Mouse (Mus musculus) embryo, embryonic 9.5 days (tissue): ENCODE data around the gene Plbd1.

ENCODE experiments used
- DNase-seq: peaks from one replicate; pipeline ENCODE4 v3.0.0-alpha.2; 2017; ENCODE audit errors: extremely low spot score

Gene Plbd1

DNA sequence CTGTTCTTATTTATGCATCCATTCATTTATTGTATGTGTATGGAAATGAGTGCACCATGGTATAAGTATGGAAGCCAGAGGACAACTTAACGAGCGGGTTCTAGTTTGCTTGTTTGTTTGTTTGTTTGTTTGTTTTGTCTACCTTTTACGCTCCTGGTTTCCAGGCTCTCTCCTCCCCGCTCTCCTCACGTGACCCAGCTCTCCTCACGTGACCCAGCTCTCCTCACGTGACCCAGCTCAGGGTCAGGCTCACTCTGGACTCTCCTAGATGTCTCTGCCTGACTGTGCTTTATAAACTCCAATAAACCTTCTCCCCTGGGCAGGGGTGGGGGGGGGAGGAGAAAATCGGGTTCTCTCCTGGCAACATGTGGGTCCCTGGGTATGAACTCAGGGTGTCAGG lies 11.1 kb downstream of the Plbd1 start:
- DNase-seq: no peak

DNA sequence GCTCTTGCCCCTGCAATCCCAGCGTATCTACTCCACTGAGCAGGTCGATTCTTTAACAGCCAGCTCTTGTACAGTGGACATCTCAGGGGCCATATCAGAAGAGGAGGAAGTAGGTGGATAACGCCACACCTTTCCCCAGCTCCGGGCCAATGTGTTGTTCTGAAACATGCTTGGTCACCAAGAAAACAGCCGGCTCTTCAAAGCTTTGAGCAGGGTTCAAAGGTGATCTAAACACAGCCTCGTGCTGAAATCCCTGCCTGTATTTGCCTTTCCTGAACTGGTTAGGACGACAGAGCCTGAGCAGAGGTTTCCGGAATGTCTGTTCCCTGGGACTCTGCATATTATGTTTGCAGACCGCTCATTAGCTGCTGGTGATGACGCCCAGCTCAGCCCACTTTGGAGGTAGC lies 14.3 kb downstream of the Plbd1 start:
- DNase-seq: no peak

DNA sequence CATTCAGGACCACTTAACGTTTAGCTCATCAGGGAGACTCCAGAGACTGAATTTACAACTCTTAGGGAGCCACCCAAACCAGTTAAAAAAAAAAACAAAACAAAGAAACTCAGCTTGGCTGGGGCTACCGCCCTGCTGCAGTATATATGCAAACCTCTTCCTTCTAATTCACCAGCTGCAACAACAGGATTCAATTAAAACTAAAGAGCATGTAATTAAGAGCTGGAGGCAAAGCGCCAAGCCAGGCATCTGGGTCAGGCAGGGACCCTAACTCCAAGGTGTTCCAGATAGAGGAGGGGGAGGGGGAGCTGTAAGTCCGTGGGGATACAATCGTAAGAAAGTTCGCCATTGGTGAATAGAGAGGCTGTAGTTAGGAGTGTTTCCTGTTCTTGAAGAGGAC lies 15.5 kb downstream of the Plbd1 start:
- DNase-seq: no peak

DNA sequence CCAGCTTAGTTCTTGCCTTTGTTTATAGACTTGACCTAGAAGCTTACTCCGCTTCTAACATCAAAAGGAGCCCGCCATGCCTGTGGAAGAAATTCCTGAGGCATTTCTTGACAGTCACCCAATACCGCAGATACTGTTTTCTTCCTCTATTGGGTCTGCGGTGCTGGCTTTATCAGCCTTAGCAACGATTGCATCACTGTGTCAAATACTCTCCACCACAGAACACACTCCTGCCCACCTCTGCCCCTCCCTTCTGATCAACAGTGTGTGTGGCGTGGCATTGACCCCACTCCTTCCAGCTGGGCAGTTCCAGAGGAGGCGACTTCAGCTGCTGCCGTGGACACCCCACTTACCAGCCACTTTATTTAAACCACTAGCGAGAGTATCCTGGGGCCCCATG lies 16.0 kb downstream of the Plbd1 start:
- no peak for DNase-seq

DNA sequence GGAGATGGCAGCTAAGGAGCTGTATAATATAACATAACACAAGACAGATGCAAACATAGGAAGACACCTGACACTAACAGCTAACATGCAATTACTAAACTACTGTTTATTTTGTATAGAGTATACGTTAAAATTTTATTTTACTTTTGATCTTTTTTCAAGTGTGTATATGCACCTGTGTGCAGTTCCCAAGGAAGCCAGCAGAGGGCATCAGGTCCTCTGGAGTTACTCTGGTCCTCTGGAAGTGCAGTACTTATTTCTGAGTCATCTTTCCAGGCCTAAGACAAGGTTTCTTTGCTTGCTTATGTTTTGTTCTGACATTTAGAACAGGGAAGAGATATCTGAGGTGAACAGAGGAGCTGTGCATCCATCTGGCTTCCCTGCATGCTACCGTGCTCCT lies 17.6 kb downstream of the Plbd1 start:
- DNase-seq: no peak

DNA sequence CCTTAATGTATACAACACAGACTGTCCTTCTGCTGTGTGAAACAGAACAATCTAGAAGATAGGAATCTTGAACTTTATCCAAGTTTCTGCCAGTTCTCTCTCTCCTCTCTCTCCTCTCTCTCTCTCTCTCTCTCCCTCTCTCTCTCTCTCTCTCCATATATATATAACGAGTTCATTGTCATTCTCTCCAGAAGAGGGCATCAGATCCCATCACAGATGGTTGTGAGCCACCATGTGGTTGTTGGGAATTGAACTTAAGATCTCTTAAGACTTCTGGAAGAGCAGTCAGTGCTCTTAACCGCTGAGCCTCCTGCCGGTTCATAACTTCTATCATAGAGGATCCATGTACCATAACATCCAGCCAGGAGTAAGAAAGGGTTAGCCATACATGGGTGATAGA lies 26.7 kb downstream of the Plbd1 start:
- DNase-seq: no peak

DNA sequence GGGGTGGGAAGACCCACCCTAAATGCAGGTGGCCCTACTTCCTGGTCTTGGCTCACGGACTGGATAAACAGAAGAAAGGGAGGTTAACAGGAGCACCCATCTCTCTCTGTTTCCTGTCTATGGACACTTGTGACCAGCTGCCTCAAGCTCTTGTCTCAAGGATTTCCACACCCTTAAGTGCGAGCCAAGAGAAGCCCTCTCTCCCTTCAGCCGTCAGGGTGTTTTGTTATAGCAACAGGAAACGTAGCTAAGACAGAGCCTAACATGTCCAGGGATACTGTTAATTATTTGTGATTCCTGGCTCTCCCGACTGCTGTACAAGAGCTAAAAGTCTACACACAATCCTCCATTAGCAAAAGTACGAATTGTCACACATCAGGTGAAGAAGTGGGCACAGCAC lies 28.0 kb downstream of the Plbd1 start:
- DNase-seq: no peak

DNA sequence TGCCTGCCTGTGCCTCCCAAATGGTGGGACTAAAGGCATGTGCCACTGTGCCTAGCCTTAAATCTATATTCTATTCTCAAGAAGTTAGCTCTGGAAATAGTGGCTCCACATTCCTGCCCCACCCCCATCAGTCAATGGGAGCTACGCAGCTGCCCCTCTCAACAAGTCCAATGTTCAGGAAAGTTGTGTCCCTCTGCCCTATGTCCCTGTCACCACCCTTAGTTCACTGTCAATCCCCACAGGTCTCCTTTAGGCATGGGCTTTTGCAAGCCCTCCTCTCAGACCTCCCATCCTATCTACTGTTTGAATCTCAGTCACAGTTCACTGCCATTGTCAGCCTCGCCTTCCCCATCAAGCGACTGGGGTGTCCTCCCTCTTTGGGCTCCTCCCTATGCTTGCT lies 28.6 kb downstream of the Plbd1 start:
- DNase-seq: no peak

DNA sequence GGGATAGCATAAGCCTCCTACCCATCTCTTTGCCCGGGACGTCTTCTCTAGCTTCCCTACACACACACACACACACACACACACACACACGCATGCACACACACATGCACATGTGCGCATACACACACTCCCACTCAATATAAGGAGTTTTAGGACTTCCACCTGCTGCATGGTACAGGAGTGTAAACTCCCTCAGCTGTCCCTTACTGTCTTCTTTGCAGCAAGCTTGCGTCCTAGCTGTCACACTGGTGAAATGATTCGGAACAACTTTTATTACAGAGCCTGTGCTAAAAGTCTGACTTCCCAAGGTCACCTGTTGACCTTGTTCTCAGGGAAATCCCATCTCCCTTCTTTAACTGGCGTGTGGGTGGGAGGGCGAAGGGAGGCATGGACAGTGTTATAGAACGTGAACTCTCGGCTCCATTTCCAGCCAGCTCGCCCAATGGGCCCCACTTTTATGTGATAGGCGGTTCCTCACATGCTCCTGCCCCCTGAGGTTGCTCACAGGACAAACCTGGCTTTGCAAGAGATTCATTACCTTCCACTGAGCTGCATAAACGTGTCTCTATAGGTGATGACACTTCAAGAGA lies 29.7 kb downstream of the Plbd1 start:
- no peak for DNase-seq

DNA sequence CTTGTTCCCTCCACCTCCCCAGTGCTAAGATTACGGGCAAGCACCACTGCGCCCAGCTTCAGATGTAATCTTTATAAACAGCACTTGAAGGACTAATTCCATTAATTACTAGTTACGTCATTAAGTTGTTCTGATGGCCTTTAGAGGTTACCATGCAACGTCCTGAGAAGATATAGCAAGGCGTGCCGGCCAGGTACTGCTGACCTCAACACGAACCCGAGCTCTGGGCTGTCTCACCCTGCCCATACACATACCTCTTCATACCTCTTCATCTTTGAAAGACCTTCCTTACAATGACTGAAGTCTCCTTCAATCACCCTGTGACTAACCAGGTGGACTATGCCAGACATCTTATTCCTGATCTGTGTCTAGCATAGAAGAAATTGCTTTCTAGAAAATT lies 30.2 kb downstream of the Plbd1 start:
- DNase-seq: no peak

DNA sequence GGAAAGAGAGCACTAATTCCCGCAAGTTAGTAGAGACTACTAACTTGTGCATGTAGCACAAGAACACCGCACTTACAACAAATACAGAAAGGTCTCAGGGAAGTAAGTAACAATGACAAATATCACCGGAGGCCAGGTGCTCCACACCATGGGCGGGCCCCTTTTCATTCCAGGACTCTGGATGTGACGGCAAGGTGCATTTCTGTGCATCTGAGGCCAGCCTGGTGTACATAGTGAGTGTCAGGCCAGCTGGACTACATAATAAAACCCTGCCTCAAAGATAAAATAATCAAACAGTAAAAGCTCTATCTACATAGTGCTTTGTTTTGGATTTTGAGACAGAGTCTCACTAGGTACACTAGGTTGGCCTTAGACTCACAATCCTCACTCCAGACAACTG lies 32.1 kb downstream of the Plbd1 start:
- no peak for DNase-seq

DNA sequence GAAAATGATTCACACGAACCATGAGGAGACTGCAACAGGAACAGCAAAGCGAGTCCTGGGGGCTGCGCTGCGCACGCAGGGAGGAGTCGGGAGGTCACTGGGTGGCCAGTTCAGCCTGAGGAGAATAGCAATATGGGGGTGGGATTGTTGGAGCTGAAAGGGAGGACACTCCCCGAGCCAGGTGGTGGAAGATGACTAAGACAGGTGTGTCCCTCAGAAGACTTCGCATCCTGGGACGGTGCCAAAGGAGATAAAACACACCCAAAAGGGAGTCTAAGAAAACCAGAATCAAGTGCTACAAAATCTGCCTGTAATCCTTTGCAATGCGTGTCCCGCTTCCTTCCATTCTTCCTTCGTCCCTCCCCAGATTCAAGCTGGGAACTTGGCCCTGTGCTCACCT lies 36.3 kb downstream of the Plbd1 start:
- no peak for DNase-seq

DNA sequence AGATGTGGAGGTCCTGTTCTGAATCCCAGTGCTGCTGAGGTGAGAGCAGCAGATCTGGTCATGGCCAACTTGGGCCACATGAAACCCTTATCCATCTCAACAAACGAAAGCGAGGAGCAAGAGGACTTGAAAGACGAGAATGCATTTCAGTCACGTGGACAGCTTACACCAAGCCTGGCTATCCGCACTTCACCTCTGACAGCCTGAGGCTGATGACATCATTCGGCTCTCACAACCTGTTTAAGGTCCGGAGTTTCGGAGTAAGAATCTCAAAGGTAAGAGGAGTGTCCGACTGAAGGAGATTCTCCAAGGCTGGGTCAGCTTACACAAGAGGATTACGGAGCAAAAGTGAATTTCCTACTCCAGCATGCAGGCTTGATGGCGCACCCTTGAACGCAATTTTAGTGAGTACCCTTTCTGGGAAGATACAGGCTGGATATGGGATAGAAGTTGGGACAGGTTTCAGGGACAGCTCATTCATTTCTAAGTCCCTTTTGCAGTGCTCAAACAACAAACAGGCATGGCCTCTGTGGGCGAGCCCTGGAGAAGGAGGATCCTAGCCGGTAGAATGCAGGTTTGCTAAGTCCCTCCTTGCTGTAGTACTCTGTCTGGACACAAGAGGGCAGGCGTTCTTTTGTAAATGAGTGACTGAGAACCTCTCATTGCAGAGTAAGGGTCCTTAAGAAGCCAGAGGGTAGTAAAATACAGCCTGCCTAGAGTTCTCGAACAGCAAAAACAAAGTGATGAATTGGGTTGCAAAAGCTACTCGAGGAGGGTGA lies 41.2 kb downstream of the Plbd1 start:
- DNase-seq: peak; percentile 81

DNA sequence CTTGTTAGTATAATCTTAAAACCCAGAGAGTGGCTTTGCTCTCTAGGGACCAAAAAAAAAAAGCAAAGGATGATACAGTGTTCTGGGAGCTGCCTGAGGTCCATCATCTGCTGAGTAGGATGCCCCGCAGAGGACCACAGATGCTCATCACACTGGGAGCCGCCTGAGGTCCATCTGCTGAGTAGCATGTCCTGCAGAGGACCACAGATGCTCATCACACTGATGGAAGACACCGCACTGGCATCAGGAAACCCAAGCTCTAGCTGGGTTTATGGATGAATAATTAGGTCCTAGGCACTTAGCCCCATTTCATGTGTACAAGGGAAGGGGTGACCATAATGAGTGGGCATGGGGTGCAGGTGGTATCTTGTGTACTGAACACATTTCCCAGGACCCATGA lies 47.6 kb downstream of the Plbd1 start:
- DNase-seq: no peak

DNA sequence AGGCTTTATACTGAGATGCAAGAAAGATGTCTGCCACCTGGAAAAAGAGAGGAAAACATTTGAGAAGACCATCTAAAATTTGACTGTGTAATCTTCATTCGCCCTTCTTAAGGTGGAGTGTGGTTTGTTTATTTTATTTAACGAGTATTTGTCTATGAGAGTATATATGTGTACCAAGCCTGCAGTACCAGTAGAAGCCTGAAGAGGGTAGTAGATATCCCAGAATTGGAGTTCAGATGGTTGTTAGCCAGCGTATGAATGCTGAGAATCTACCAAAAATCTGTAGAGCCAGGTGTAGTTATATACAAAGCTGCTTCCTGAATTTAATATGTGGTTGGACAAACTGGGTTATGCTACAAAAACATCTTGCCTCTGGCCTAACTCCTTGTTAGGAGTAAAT lies 49.4 kb downstream of the Plbd1 start:
- no peak for DNase-seq

DNA sequence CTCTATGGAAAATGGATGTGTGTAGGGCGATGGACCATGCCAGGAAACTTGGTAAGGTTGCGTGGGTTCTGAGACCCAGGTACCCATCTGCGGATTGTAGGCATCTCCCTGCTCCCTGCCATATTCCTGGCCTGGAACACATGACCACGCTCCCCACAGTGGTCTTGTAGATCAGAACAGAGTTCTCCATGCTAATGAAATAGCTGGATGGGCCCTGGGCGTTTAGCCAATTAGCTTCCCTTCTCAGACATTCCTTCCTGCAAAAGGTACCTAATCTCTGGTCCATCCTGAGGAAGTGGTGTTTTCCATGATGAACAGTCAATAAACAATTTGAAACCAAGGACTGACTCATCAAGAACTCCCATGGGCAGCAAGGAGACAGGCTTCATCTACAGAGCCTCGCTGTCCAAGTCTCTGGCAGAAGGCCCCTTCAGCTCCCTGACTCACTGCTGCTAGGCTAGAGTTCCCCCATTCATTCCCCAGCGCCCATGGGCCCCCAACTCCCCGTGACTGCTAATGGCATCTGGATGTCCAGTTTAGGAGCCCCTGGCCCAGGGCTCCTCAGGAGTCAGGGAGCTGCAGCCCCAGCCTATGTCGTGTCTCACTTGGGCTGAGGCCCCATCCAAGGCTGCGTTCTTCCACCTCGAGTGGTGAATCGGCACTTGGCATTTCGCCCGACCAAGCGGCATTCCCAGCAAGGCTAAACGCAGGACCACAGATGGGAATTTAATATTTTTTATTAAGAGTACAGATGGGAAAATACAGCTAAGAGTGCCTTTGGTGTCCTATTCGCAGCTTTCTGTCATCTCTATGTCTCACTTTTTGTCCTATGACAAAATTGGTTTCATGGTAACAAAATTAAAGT lies 50.1 kb downstream of the Plbd1 start:
- no peak for DNase-seq

DNA sequence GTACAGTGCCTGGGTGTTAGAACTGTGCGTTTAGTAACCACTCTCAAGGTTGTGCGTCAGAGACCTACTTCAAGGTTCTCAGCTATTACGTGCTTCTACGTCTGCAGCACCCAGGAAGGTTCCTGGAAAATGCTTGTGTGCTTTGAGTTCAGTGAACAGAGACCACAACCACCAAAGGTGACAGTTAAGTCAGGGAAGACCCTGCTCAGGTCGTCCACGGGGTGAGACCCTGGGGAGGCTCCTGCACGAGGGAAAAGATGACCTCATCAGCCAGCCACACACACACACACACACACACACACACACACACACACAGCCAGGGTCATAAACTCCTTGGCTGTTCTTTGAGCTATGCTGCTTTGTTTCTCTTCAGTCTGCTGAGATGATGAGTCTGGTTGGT lies 59.1 kb downstream of the Plbd1 start:
- no peak for DNase-seq

DNA sequence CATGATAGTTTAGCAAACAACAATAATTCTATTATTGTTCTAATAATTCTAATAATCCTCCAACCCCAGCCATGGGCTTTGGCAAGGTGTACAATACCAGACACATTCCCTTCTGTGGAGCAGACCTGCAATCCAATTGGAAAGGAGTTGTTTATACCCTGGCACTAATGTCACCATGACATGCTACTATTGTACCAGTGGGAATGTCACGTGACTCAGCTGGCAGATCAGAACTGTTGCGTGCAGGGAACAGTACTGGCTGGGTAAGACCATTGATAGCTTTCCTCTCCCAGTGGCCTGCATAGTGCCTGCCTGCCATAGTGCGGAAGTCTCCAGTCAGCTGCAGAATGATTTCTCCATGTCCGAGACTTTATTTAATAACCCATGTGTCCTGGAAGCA lies 67.2 kb downstream of the Plbd1 start:
- DNase-seq: no peak

DNA sequence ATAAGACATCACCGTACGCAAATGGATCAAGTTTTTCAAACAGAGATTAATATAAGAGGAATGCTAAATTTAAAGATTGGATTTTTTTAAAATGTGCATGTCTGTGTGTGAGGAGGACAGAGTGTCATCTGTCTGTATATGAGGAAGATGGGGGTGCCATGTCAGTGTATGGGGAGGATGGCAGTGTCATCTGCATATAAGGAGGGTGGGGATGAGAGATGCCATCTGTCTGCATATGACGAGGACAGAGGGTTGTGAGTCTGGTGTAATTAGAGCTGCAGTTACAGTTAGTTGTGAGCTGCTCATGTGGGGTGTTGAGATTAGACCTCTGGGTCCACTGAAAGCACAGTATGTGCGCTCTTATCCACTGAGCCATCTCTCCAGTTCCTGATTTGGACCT lies 71.0 kb downstream of the Plbd1 start:
- no peak for DNase-seq

DNA sequence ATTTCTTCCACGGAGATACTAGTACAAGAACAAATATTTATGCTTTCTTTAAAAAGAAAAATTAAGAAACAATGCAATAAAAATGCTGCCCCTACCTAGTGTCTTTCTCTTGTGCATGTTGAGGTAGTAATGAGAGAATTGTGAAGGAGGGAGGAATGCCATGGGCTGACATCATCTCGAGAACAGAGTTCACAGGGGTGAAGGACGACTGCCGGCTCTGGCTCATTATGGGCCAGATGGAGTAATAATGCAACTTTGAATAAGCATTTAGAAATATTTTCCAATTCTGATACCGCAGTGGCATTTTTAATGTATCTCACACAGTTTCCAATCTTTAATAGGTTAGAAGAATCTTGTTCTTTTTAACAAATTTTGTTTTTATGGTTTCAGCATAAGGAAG lies 95.7 kb downstream of the Plbd1 start:
- no peak for DNase-seq
